Mouse (Mus musculus) MEL (cell line): ENCODE measurements around the gene Chkb. TPM values are rescaled to one million over a fixed set of nuclear protein-coding genes. Genes with fewer than 3 reads are reported as not detected.

Experiments used
- DNase-seq: peaks from one replicate; pipeline ENCODE4 v3.0.0; 2011; ENCODE audit warnings: low read depth, low spot score
- H3K27ac ChIP-seq: 2 replicates; pipeline ENCODE4 v1.5.1; 2012; ENCODE audit warnings: low read depth, mild to moderate bottlenecking, control low read depth, low read length, moderate library complexity; ENCODE audit not compliant: control insufficient read depth
- H3K27me3 ChIP-seq, 2 experiments: fragments of 150-350 bp in 1 of 2; sonication (generic) in 1 of 2; 2 replicates each; pipeline ENCODE4 v1.6.1; 2012; ENCODE audit warnings: low read length in 2 of 2, mild to moderate bottlenecking in 2 of 2, improper control_type of control experiment in 1 of 2, moderate library complexity in 1 of 2; ENCODE audit not compliant: insufficient read depth in 2 of 2, control insufficient read depth in 1 of 2
- H3K36me3 ChIP-seq, 2 experiments: 2 replicates each; pipeline ENCODE4 v1.6.1; 2012 to 2014; ENCODE audit warnings: low read length in 2 of 2, improper control_type of control experiment in 1 of 2, inconsistent platforms in 1 of 2, mild to moderate bottlenecking in 1 of 2; ENCODE audit not compliant: insufficient read depth in 2 of 2, control insufficient read depth in 1 of 2
- H3K4me1 ChIP-seq, 2 experiments: fragments of 150-350 bp in 1 of 2; sonication (generic) in 1 of 2; 2 replicates each; pipeline ENCODE4 v1.6.1; 2012; ENCODE audit warnings: low read length in 2 of 2, improper control_type of control experiment in 1 of 2, mild to moderate bottlenecking in 1 of 2; ENCODE audit not compliant: insufficient read depth in 2 of 2, control insufficient read depth in 1 of 2
- H3K4me3 ChIP-seq, 2 experiments: fragments of 150-350 bp in 1 of 2; sonication (generic) in 1 of 2; 2 replicates each; pipeline ENCODE4 v1.5.1; 2012; ENCODE audit warnings: low read depth in 2 of 2, low read length in 2 of 2, mild to moderate bottlenecking in 2 of 2, moderate library complexity in 2 of 2, control low read depth in 1 of 2, improper control_type of control experiment in 1 of 2; ENCODE audit not compliant: control insufficient read depth in 1 of 2, insufficient read depth in 1 of 2
- H3K79me2 ChIP-seq: 2 replicates; pipeline ENCODE4 v1.6.1; 2012; ENCODE audit warnings: mild to moderate bottlenecking, low read length, moderate library complexity; ENCODE audit not compliant: control insufficient read depth, poor library complexity, insufficient read depth
- H3K9ac ChIP-seq: 2 replicates; pipeline ENCODE4 v1.6.1; 2012; ENCODE audit warnings: low read depth, mild to moderate bottlenecking, control low read depth, low read length, moderate library complexity; ENCODE audit not compliant: control insufficient read depth, poor library complexity, severe bottlenecking
- H3K9me3 ChIP-seq: fragments of 150-350 bp; sonication (generic); replicated peaks from 2 replicates; pipeline ENCODE4 v1.6.1; 2012; ENCODE audit warnings: mild to moderate bottlenecking, low read length, improper control_type of control experiment, moderate library complexity; ENCODE audit not compliant: insufficient read depth
- BHLHE40 ChIP-seq: IDR thresholded peaks from 2 replicates; pipeline ENCODE4 v1.6.1; 2012; ENCODE audit warnings: low read depth, mild to moderate bottlenecking, inconsistent platforms, low read length, improper control_type of control experiment, borderline replicate concordance
- CHD1 ChIP-seq: IDR thresholded peaks from 2 replicates; pipeline ENCODE4 v1.6.1; 2012; ENCODE audit warnings: low read depth, mild to moderate bottlenecking, inconsistent platforms, low read length, improper control_type of control experiment
- E2F4 ChIP-seq: IDR thresholded peaks from 2 replicates; pipeline ENCODE4 v1.6.1; 2011; ENCODE audit warnings: low read depth, low read length, improper control_type of control experiment, borderline replicate concordance
- ELF1 ChIP-seq: IDR thresholded peaks from 2 replicates; pipeline ENCODE4 v1.6.1; 2014; ENCODE audit warnings: low read depth, mild to moderate bottlenecking, inconsistent platforms, low read length, improper control_type of control experiment, moderate library complexity
- ETS1 ChIP-seq: IDR thresholded peaks from 2 replicates; pipeline ENCODE4 v1.6.1; 2012; ENCODE audit warnings: low read depth, mild to moderate bottlenecking, inconsistent platforms, low read length, improper control_type of control experiment, moderate library complexity
- GABPA ChIP-seq: IDR thresholded peaks from 2 replicates; pipeline ENCODE4 v1.6.1; 2012; ENCODE audit warnings: low read depth, mild to moderate bottlenecking, inconsistent platforms, low read length, improper control_type of control experiment, moderate library complexity
- GATA1 ChIP-seq: IDR thresholded peaks from 2 replicates; pipeline ENCODE4 v1.6.1; 2011; ENCODE audit warnings: low read depth, low read length, improper control_type of control experiment
- KAT2A ChIP-seq: conservative IDR thresholded peaks from 2 replicates; pipeline ENCODE4 v1.6.1; 2012; ENCODE audit warnings: low read depth, low read length, improper control_type of control experiment, inconsistent platforms
- MAX ChIP-seq: IDR thresholded peaks from 2 replicates; pipeline ENCODE4 v1.6.1; 2011; ENCODE audit warnings: low read length, improper control_type of control experiment
- MAZ ChIP-seq: IDR thresholded peaks from 2 replicates; pipeline ENCODE4 v1.6.1; 2012; ENCODE audit warnings: low read depth, mild to moderate bottlenecking, inconsistent platforms, low read length, improper control_type of control experiment
- MEF2A ChIP-seq: IDR thresholded peaks from 2 replicates; pipeline ENCODE4 v1.6.1; 2014; ENCODE audit warnings: low read depth, mild to moderate bottlenecking, inconsistent platforms, low read length, improper control_type of control experiment; ENCODE audit not compliant: poor library complexity, insufficient replicate concordance, severe bottlenecking; ENCODE audit errors: extremely low read depth
- NRF1 ChIP-seq: IDR thresholded peaks from 2 replicates; pipeline ENCODE4 v1.6.1; 2014; ENCODE audit warnings: low read depth, mild to moderate bottlenecking, inconsistent platforms, low read length, improper control_type of control experiment, moderate library complexity; ENCODE audit not compliant: poor library complexity, insufficient read depth, severe bottlenecking
- POLR2AphosphoS2 ChIP-seq: IDR thresholded peaks from 2 replicates; pipeline ENCODE4 v1.6.1; 2011; ENCODE audit warnings: low read length, improper control_type of control experiment
- RAD21 ChIP-seq: IDR thresholded peaks from 2 replicates; pipeline ENCODE4 v1.6.1; 2011; ENCODE audit warnings: mild to moderate bottlenecking, low read depth, low read length, improper control_type of control experiment
- RCOR1 ChIP-seq: IDR thresholded peaks from 2 replicates; pipeline ENCODE4 v1.6.1; 2012; ENCODE audit warnings: low read depth, mild to moderate bottlenecking, inconsistent platforms, low read length, improper control_type of control experiment
- TAL1 ChIP-seq: IDR thresholded peaks from 2 replicates; pipeline ENCODE4 v1.6.1; 2012; ENCODE audit warnings: mild to moderate bottlenecking, inconsistent platforms, low read length, moderate library complexity, mixed read lengths
- TBP ChIP-seq: IDR thresholded peaks from 2 replicates; pipeline ENCODE4 v1.8.0; 2011; ENCODE audit warnings: low read depth, low read length, improper control_type of control experiment
- USF1 ChIP-seq: IDR thresholded peaks from 2 replicates; pipeline ENCODE4 v1.6.1; 2014; ENCODE audit warnings: low read depth, mild to moderate bottlenecking, inconsistent platforms, low read length, improper control_type of control experiment, moderate library complexity
- ZC3H11A ChIP-seq: IDR thresholded peaks from 2 replicates; pipeline ENCODE4 v1.6.1; 2012; ENCODE audit warnings: low read depth, mild to moderate bottlenecking, inconsistent platforms, low read length, improper control_type of control experiment
- ZKSCAN1 ChIP-seq: IDR thresholded peaks from 2 replicates; pipeline ENCODE4 v1.6.1; 2012; ENCODE audit warnings: low read depth, mild to moderate bottlenecking, inconsistent platforms, low read length, improper control_type of control experiment, moderate library complexity
- polyA plus RNA-seq, 2 experiments: library from polyadenylated mRNA; stranded (reverse) in 1 of 2; unstranded in 1 of 2; fragments of >175 nt in 1 of 2; fragments of >200 nt in 1 of 2; gene quantifications; 2 replicates each; pipeline versions ENCODE4 v1.2.1 to v1.2.4; 2012; ENCODE audit warnings: low replicate concordance in 2 of 2, low read depth in 1 of 2; ENCODE audit not compliant: insufficient read length in 2 of 2, insufficient read depth in 1 of 2, missing spikeins in 1 of 2
- total RNA-seq: library from RNA; depleted of rRNA; stranded (reverse); fragments of 300-350 nt; gene quantifications from 2 replicates; pipeline ENCODE4 v1.2.3, GENCODE M21; 2012

Chkb gene
- total and polyA plus RNA-seq, 3 experiments: 19.3 to 51.3 TPM; not detected in 1

- Histone ChIP-seq H3K79me2 (no peaks in the 10 kb centered on the region; the same call in 1 of the 2 replicates), H3K4me1 (peaks cover 0 to 4% of the 10 kb centered on the region in 2 experiments; a peak in 1 of 4 replicates), H3K36me3 (peaks cover 0 to 3% of the 10 kb centered on the region in 2 experiments; a peak in 1 of 4 replicates), H3K27me3 (no peaks in the 10 kb centered on the region), H3K4me3 (no peak within 1 kb of the TSS), H3K9ac (no peak within 1 kb of the TSS), H3K27ac (no peak within 1 kb of the TSS), H3K9me3 (no peaks in the 10 kb centered on the region)
- no peak for DNase-seq
- TF ChIP-seq USF1 (no peak), E2F4 (no peak), ZC3H11A (no peak), MEF2A (no peak), ZKSCAN1 (no peak), CHD1 (no peak), GABPA (no peak), POLR2AphosphoS2 (no peak), ETS1 (no peak), KAT2A (no peak), TAL1 (no peak), TBP (no peak), ELF1 (no peak), GATA1 (no peak), MAX (no peak), NRF1 (no peak), RCOR1 (no peak), MAZ (no peak), BHLHE40 (no peak)
These were observed 4.0 kb downstream of the Chkb start, which contains the start of gene Cpt1b for GRCm38 (mm10) chr15:89425711-89426121. Gene Cpt1b (minus strand): TSS chr15:89425863.

GRCm38 (mm10) chr15:89424621-89425020 lies 5.1 kb downstream of the Chkb start:
- H3K36me3 ChIP-seq: peaks cover 0 to 3% of the 10 kb centered on the region in 2 experiments; a peak in 1 of 4 replicates
- peaks cover 0 to 4% of the 10 kb centered on the region in 2 experiments; a peak in 1 of 4 replicates for H3K4me1 ChIP-seq
- TF ChIP-seq RAD21: no peak
- no peak overlapping the region for H3K27ac ChIP-seq
- H3K9ac ChIP-seq: no peak overlapping the region
- H3K79me2 ChIP-seq: no peaks in the 10 kb centered on the region; the same call in 1 of the 2 replicates
- DNase-seq: no peak
- H3K27me3 ChIP-seq: no peaks in the 10 kb centered on the region
- no peaks in the 10 kb centered on the region for H3K9me3 ChIP-seq
- no peak overlapping the region for H3K4me3 ChIP-seq
